Mouse (Mus musculus) ES-E14 (cell line): ENCODE data around the gene Iqce.

Experiments
- HCFC1 ChIP-seq: IDR thresholded peaks from 2 replicates; pipeline ENCODE4 v1.6.1; 2012; ENCODE audit warnings: low read length, inconsistent platforms, borderline replicate concordance; ENCODE audit not compliant: insufficient read depth
- ZC3H11A ChIP-seq: IDR thresholded peaks from 2 replicates; pipeline ENCODE4 v1.6.1; 2012; ENCODE audit warnings: low read depth, mild to moderate bottlenecking, inconsistent platforms, low read length, borderline replicate concordance

GRCm38 (mm10) chr5:140735297-140735696 lies 33.1 kb upstream of the Iqce start:
- TF ChIP-seq HCFC1: no peak
- TF ChIP-seq ZC3H11A: no peak
